Mouse (Mus musculus): ENCODE results near the gene Tmem110.
A peak's percentile ranks its signal among the peaks of the same experiment; 100 is the strongest.

DNA sequence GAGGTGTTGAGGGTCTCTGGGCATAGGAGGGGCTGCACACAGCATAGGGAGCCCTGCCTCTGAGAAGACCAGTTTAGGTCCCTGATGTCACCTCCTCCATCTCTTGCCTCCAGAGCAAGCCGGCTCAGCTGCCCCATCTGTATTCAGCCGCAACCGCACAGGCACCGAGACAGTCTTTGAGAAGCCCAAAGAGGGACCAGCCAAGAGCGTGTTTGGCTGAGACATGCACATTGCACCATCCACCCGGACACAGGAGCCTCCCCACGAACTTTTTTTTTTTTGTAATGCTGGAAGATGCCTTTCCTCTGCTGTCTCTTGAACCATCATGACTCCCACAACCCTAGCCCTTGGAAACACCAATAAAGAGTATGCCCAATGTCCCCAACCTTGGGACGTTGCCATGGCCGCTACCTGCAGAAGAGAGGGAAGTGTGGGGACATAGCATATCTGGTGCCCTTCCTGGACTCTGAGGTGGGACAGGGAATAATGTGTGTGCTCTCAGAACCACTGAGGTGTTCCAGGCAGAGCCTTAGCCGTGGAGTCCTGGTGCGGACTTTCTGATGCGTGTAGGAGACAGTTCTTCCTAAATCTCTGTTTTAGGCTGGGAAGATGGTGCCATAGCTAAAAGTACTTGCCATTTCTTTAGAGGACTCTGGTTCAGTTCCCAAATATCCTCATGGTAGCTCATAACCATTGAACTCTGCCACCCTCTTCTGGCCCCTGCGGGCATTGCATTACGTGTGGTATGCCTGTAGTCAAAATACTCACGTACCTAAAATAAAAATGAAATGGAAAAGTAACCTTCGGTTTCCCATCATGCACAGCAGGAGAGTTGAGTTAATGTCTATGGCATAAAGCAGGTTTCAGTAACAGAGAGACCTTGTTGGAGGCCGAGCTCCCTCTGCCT lies 55.7 kb downstream of the Tmem110 start:
- TF ChIP-seq CTCF (IDR thresholded peaks at IDR 0.05 in 2 of 3, conservative IDR thresholded peaks at IDR 0.05 in 1 of 3; ENCODE audit: control insufficient read depth in 1 of 3, insufficient read depth in 1 of 3, low read depth in 2 of 3, low read length in 3 of 3, poor library complexity in 1 of 3, severe bottlenecking in 1 of 3) (peak; percentile 74 to 84 (median 79)), MAX (IDR thresholded peaks at IDR 0.05; ENCODE audit: low read length) (no peak), MXI1 (IDR thresholded peaks at IDR 0.05; ENCODE audit: low read depth, low read length) (no peak), GATA1 (IDR thresholded peaks at IDR 0.05; ENCODE audit: low read depth, low read length) (no peak), E2F4 (IDR thresholded peaks at IDR 0.05; ENCODE audit: borderline replicate concordance, low read depth, low read length) (no peak), EP300 (IDR thresholded peaks at IDR 0.05; ENCODE audit: low read depth in 1 of 2, low read length in 2 of 2) (no peak), ZKSCAN1 (IDR thresholded peaks at IDR 0.05; ENCODE audit: low read depth, low read length) (no peak), RCOR1 (IDR thresholded peaks at IDR 0.05; ENCODE audit: low read depth, low read length) (no peak)
